Mouse (Mus musculus): ENCODE measurements around the gene Mfng.

DNA sequence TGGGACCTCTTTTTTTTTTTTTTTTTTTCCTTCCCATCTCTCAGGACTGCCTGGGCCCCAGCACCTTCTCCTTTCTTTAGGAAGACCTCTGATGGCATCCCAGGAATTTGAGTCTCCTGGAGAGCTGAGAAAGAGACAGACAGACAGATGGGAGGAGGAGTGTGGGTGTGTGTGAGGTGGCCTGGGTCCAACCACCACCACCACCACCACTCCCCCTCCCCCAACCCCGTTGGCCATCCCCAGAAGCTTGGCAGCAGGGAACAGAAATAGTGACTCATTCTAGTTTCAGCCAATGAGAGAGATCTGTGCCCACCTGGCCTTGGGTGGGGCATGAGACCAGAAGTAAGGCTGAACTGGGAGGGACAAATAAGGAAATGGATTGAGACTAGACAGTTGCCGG, 33.3 kb upstream of the Mfng start:
- no peak for TF ChIP-seq CTCF (IDR thresholded peaks at IDR 0.05; ENCODE audit: low read depth, low read length)
- no peak for TF ChIP-seq POLR2A (IDR thresholded peaks at IDR 0.05; ENCODE audit: insufficient read depth, low read length)
